Mouse (Mus musculus) thymus, postnatal 25 days (tissue): ENCODE measurements around the gene Asb12.
"Not testable (repeated sequence)": the region's sequence is repeated elsewhere in the genome, so short reads cannot be mapped to it uniquely, and the experiment has no call there.

Experiments used
- DNase-seq: peaks from one replicate; pipeline ENCODE4 v3.0.0; 2022

Asb12 gene

GRCm38 (mm10) chrX:95557887-95558286, at the start of gene Asb12, which contains the start of gene Pfn5:
Gene Asb12 (minus strand): TSS chrX:95557987.
Gene Pfn5 (plus strand): TSS chrX:95558104.
- DNase-seq = no peak

- DNase-seq = no peak
Observed at GRCm38 (mm10) chrX:95600609-95601008, 42.8 kb upstream of the Asb12 start.

GRCm38 (mm10) chrX:95554321-95554720, 3.5 kb downstream of the Asb12 start:
- no peak for DNase-seq

- not testable (repeated sequence) for DNase-seq
Observed at GRCm38 (mm10) chrX:95535493-95535892, 22.3 kb downstream of the Asb12 start.

GRCm38 (mm10) chrX:95525166-95525565, 32.6 kb downstream of the Asb12 start:
- DNase-seq = no peak

GRCm38 (mm10) chrX:95523883-95524282, 33.9 kb downstream of the Asb12 start:
- no peak for DNase-seq

- no peak for DNase-seq
Observed at GRCm38 (mm10) chrX:95457166-95457565, 100.6 kb downstream of the Asb12 start.

GRCm38 (mm10) chrX:95445866-95446265, 111.9 kb downstream of the Asb12 start:
- no peak for DNase-seq

- no peak for DNase-seq
Observed at GRCm38 (mm10) chrX:95445141-95445540, 112.6 kb downstream of the Asb12 start.

- peak; percentile 93 for DNase-seq
Observed at GRCm38 (mm10) chrX:95444776-95445111, 113.0 kb downstream of the Asb12 start, which contains the start of gene Amer1. Gene Amer1 (minus strand): TSS chrX:95444872.

GRCm38 (mm10) chrX:95443898-95444775, 113.7 kb downstream of the Asb12 start:
- peak; percentile 56 for DNase-seq

GRCm38 (mm10) chrX:95443390-95443789, 114.4 kb downstream of the Asb12 start:
- DNase-seq = no peak

- DNase-seq = no peak
Observed at GRCm38 (mm10) chrX:95442261-95442660, 115.5 kb downstream of the Asb12 start.

GRCm38 (mm10) chrX:95441290-95441689, 116.5 kb downstream of the Asb12 start:
- no peak for DNase-seq

- DNase-seq = no peak
Observed at GRCm38 (mm10) chrX:95438491-95438890, 119.3 kb downstream of the Asb12 start.

GRCm38 (mm10) chrX:95437236-95437635, 120.6 kb downstream of the Asb12 start:
- DNase-seq = no peak
